Mouse (Mus musculus): ENCODE measurements around the gene Fance. TPM values are rescaled to one million over a fixed set of nuclear protein-coding genes. Genes with fewer than 3 reads are reported as not detected.

Fance gene
- polyA plus RNA-seq, 1 experiment from 2014 or later: 31.6 TPM

DNA sequence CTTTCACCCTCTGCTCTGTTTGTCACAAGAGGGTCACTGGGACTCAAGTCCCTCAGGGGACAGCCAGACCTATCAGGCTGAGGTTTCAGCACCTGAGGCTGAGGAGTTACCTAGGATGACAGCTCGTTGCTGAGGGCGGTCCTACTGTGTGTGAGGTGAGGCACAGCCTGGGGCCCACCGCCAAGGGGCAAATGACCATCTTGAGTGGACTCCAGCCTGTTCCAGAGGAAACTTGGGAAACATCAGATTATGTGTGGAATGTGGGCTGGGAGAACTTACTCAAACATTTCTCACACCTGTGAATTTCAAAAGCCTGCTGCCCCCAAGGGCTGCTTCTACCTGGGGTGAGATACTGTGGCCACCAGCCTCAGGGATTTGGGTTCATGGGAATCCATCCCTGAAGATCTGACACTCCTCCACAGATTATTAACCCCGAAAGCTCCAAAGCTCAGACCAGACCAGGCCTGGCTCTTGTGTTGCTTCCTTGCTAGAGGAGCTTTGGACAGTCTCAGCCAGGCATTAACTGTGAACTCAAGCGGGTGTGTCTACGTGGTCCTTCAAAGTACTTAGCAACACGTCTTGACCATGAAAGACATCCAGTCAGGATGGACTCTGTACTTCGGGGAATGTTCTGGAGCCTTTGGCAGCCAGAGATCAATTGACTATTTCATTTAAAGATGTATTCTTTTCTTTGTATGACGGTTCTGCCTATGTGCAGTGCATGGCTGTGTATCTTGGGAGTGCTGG, 47.4 kb downstream of the Fance start:
- 88% methylated on average over 9 of the region's 9 CpGs for WGBS
- Histone ChIP-seq H3K4me1 (peaks cover 40% of the 10 kb centered on the region), H3K27me3 (ENCODE audit: poor library complexity, severe bottlenecking) (peaks cover 100% of the 10 kb centered on the region), H3K27ac (no peak overlapping the region), H3K4me3 (no peak overlapping the region), H3K9me3 (no peaks in the 10 kb centered on the region), H3K36me3 (replicated peaks) (no peaks in the 10 kb centered on the region)
- DNase-seq (ENCODE audit: extremely low spot score, low spot score): no peak

DNA sequence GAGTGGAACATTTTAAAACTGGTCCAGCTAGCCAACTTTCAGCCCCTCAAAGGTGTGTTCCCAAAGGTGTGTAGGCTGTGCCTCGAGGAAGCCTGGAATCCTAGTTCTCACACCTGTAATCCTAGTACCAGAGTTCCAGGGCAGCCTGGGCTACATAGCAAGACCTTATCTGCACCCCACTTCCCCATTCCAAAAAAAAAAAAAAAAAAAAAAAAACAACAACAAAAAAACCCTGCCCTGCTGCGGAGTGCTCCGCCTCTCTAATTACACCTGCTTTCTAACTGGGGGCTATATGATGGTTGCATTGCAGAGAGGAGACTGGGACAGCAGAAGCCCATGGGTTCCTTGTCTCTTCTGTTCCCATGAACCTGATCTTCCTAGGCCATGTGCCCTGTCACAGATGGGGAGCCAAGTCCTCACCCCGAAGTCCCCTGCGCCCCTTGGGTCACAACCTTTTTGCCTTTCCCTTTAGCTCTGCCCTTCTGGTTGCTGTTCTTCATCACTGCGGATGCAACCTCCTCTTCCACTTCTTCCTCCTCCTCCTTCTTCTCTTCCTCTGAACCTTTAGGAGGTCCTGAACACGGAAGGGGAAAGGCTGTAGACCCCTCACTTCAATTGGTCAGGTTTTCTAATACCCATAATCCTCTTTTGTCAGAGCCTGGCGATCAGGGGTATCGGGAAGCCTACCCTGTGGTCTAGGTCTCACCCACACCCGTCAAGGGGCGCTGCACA, 48.8 kb downstream of the Fance start:
- H3K36me3 ChIP-seq (replicated peaks): no peaks in the 10 kb centered on the region
- H3K4me3 ChIP-seq: peak overlapping the region; percentile 54
- no peaks in the 10 kb centered on the region for H3K9me3 ChIP-seq
- peaks cover 40% of the 10 kb centered on the region for H3K4me1 ChIP-seq
- WGBS: 35% methylated on average over 11 of the region's 11 CpGs
- H3K27ac ChIP-seq: peak overlapping the region; percentile 77
- DNase-seq (ENCODE audit: extremely low spot score, low spot score): no peak
- H3K27me3 ChIP-seq (ENCODE audit: poor library complexity, severe bottlenecking): peaks cover 94% of the 10 kb centered on the region

DNA sequence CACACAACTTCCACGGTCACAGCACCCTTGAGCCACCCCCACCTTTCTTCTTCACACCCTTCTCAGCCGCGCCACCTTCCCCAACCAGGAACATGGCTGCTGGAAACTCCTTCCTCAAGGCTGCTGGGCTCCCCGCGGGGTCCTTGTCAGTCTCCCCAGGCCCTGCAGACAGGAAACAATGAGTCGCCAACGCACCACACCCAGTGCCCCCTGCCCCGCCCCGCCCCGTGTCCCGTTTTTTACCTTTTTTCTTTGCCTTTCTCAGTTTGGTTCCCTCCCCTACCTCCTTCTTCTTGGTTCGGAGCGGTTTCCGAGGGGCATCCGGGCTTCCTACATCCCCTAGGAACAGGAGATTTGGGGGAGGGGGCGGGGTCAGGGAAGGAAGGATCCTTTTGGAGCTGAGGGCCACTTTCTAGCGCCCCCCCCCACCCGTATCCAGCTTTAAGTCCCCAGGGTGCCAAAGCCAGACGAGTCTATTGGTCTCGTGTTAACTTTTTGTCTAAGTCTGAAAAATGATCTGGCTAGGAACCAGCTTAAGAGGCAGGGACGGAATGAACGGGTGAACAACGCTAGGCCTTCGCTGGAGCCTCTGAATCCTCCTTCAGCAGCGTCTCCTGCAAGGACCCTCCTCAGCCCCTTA, 49.5 kb downstream of the Fance start:
- H3K4me3 ChIP-seq: peak overlapping the region; percentile 54
- no peaks in the 10 kb centered on the region for H3K36me3 ChIP-seq (replicated peaks)
- H3K27me3 ChIP-seq (ENCODE audit: poor library complexity, severe bottlenecking): peaks cover 92% of the 10 kb centered on the region
- H3K9me3 ChIP-seq: no peaks in the 10 kb centered on the region
- peak overlapping the region; percentile 77 for H3K27ac ChIP-seq
- peaks cover 40% of the 10 kb centered on the region for H3K4me1 ChIP-seq
- WGBS: under 1% methylated on average over 25 of the region's 25 CpGs
- DNase-seq (ENCODE audit: extremely low spot score, low spot score): peak; percentile 47

DNA sequence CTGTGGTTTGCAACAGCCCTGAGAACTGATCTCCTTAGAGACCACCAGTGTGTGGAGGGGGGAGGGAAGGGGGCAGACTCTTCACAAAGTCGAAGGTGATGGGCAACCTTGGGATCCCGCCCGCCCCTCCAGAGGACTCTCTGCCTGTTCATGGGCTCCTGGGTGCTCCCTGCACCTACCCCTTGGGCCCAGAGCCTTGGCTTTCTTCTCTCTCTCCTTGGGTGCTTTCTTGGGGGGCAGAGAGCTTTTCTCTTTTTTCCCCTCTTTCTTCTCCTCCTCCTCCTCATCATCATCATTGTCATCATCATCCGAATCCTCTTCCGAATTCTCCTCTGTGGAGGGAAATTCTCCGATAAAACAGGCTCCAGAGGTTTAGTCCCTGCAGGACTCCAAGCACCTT, 50.2 kb downstream of the Fance start:
- DNase-seq (ENCODE audit: extremely low spot score, low spot score): no peak
- H3K4me1 ChIP-seq: peaks cover 38% of the 10 kb centered on the region
- H3K4me3 ChIP-seq: peak overlapping the region; percentile 54
- 0 out of 2 replicates have a peak overlapping the region, but pooled peaks have one; percentile 77 for H3K27ac ChIP-seq
- WGBS: 9% methylated on average over 6 of the region's 6 CpGs
- no peaks in the 10 kb centered on the region for H3K36me3 ChIP-seq (replicated peaks)
- peaks cover 85% of the 10 kb centered on the region for H3K27me3 ChIP-seq (ENCODE audit: poor library complexity, severe bottlenecking)
- no peaks in the 10 kb centered on the region for H3K9me3 ChIP-seq

DNA sequence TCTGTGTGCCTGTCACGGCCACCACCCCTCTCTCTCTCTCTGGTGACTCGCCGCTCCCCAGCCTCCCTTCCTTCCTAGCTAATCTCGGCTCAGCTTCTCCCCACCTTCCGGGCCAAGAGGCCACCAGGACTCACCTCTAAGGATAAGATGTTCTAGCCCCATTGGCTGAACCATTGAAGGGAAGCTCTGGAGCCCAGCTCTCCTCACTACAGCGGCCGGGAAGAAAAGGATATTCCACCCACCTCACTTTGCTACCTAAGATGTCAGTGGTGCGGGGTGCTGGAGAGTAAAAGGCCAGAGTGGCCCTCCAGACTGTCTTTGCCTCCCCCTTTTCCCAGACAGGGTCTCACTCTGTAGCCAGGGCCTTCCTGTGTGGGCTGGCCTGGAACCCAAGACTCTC, 51.8 kb downstream of the Fance start, which contains the start of gene Tulp1:
Gene Tulp1 (minus strand): TSS at position 101 of the 400 bp plus-strand sequence.
- Histone ChIP-seq H3K27me3 (ENCODE audit: poor library complexity, severe bottlenecking) (peaks cover 69% of the 10 kb centered on the region), H3K36me3 (replicated peaks) (no peaks in the 10 kb centered on the region), H3K4me1 (peaks cover 34% of the 10 kb centered on the region), H3K27ac (peak within 1 kb of the TSS; percentile 41; the same call in 1 of the 2 replicates), H3K4me3 (peak within 1 kb of the TSS; percentile 54), H3K9me3 (no peaks in the 10 kb centered on the region)
- 16% methylated on average over 8 of the region's 8 CpGs for WGBS
- DNase-seq (ENCODE audit: extremely low spot score, low spot score): no peak

DNA sequence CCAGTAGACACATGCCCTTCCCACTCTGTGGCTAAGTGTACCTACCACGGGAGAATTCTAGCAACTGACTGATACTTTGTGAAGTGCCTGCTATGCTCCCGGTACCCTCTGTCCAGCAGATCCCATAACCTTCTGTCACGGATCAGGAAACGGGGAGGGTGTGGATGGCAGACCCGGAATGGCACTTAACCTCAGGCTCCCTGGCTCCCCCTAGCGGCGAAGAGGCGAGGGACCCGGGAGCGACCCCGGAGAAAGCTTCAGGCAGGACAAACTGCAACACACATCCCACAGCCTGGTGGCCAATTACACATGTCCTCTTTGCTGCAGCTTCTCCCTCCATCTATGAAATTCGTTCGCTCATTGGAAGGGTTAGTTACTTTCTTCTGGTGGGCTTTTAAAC, 55.1 kb downstream of the Fance start:
- H3K4me3 ChIP-seq: no peak overlapping the region
- no peaks in the 10 kb centered on the region for H3K36me3 ChIP-seq (replicated peaks)
- peaks cover 19% of the 10 kb centered on the region for H3K4me1 ChIP-seq
- no peaks in the 10 kb centered on the region for H3K9me3 ChIP-seq
- peaks cover 40% of the 10 kb centered on the region for H3K27me3 ChIP-seq (ENCODE audit: poor library complexity, severe bottlenecking)
- 8% methylated on average over 13 of the region's 13 CpGs for WGBS
- peak; percentile 83 for DNase-seq (ENCODE audit: extremely low spot score, low spot score)
- no peak overlapping the region for H3K27ac ChIP-seq

DNA sequence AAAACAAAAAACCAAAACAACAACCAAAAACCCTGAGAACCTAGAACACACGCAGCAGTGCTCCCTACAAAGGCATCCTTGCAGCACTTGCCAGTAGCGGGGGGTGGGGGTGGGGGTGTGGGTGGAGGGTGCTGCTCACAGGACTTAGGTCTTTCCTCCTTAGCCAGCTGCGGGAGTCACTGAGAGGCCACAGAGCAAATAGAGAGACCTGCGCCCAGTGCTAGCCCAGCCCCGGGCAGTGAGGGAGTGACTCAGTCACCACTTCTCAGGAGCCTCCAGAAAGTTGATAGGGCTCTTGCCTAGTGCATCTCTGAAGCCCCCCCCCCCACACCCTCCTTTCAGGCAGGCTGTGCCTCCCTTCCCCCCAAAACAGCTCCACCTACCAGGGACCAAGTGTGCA, 55.7 kb downstream of the Fance start:
- 81% methylated on average over 5 of the region's 5 CpGs for WGBS
- Histone ChIP-seq H3K36me3 (replicated peaks) (no peaks in the 10 kb centered on the region), H3K9me3 (no peaks in the 10 kb centered on the region), H3K4me1 (peaks cover 15% of the 10 kb centered on the region), H3K4me3 (no peak overlapping the region), H3K27ac (no peak overlapping the region), H3K27me3 (ENCODE audit: poor library complexity, severe bottlenecking) (peaks cover 40% of the 10 kb centered on the region)
- no peak for DNase-seq (ENCODE audit: extremely low spot score, low spot score)

DNA sequence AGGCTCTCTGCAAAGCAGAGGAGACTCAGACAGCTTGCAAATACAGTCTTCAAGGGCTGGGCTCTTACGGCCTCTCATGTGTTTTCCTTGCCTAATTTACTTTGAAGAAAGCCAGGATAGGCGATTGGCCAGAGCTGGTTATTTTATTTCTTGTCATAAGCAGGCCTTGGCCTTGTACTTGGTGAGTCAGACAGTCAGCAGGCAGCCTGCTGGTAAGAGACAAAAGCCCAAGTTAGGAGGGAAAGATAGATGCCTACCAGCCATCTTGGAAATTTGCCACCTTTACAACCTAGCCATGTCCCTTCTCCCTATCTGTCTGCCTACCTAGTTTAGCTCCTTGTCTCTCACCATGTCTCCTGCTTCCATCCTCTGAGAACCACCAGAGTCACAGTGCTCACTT, 58.0 kb downstream of the Fance start:
- no peak for DNase-seq (ENCODE audit: extremely low spot score, low spot score)
- Histone ChIP-seq H3K9me3 (no peaks in the 10 kb centered on the region), H3K4me1 (peaks cover 20% of the 10 kb centered on the region), H3K36me3 (replicated peaks) (no peaks in the 10 kb centered on the region), H3K4me3 (no peak overlapping the region), H3K27me3 (ENCODE audit: poor library complexity, severe bottlenecking) (peaks cover 40% of the 10 kb centered on the region), H3K27ac (no peak overlapping the region)
- 79% methylated on average over 2 of the region's 2 CpGs for WGBS

DNA sequence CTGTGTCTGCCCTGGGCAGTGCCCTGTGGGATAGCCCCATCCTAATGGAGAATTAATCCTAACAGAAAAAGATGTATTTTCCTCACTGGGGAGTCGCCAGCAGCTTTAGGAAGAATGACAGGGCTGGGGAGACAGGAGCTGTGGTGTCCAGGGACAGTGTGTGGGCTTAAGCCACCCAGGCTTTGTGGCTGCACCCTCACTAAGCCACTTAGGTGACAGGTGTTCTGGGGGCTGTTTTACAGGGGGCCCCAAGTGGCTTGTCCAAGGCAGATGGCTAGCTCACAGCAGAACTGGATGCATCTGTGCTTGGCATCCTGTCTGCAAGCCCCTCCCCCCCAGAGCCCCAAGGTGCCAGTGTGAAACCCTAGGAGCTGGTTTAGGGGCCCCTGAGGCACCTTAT, 58.6 kb downstream of the Fance start:
- WGBS: 57% methylated on average over 1 of the region's 1 CpGs
- Histone ChIP-seq H3K27me3 (ENCODE audit: poor library complexity, severe bottlenecking) (peaks cover 41% of the 10 kb centered on the region), H3K9me3 (no peaks in the 10 kb centered on the region), H3K4me3 (no peak overlapping the region), H3K36me3 (replicated peaks) (no peaks in the 10 kb centered on the region), H3K4me1 (peaks cover 20% of the 10 kb centered on the region), H3K27ac (no peak overlapping the region)
- DNase-seq (ENCODE audit: extremely low spot score, low spot score): no peak

DNA sequence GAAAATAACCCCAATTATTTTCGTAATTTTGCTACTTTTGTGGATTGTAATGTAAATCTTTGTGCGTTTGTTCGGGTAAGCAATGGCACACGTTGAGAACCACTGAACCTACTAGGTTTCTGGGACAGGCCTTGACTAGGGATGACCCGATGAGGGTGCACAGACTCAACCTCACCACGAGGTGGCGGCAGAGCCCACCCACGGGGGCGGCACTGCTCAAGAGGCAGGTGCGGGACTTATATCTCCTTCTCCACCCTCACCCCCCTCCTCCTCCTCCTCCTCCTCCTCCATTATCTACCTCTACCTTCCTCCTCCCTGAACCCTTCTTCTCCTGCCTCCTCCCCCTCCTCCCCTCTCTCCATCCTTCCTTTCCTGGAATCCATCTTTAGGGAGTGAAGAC, 60.5 kb downstream of the Fance start:
- H3K9me3 ChIP-seq: no peaks in the 10 kb centered on the region
- peaks cover 41% of the 10 kb centered on the region for H3K27me3 ChIP-seq (ENCODE audit: poor library complexity, severe bottlenecking)
- H3K4me3 ChIP-seq: no peak overlapping the region
- H3K36me3 ChIP-seq (replicated peaks): no peaks in the 10 kb centered on the region
- H3K4me1 ChIP-seq: peaks cover 16% of the 10 kb centered on the region
- DNase-seq (ENCODE audit: extremely low spot score, low spot score): peak; percentile 59
- no peak overlapping the region for H3K27ac ChIP-seq
- 14% methylated on average over 10 of the region's 10 CpGs for WGBS

DNA sequence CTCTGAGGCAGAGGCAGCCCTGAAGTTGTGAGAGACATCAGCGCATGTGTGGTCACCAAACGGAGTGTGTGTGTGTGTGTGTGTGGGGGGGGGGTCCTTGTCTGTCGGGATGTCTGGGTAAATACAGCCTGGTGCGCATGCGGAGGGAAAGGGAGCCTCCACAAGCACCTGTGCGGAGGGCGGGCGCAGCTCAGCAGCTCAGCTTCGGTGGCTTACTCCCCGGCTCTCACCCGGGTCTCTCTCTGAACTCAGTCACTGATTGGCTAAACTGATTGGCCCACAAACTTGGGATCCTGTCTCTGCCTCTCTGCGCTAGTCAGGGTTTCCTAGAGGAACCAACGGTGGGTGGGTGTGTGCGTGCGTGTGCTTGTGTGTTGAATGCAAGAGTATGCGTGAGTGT, 61.2 kb downstream of the Fance start:
- DNase-seq (ENCODE audit: extremely low spot score, low spot score): no peak
- Histone ChIP-seq H3K4me3 (no peak overlapping the region), H3K27ac (no peak overlapping the region), H3K36me3 (replicated peaks) (no peaks in the 10 kb centered on the region), H3K4me1 (peaks cover 16% of the 10 kb centered on the region), H3K9me3 (no peaks in the 10 kb centered on the region), H3K27me3 (ENCODE audit: poor library complexity, severe bottlenecking) (peaks cover 42% of the 10 kb centered on the region)
- WGBS: 20% methylated on average over 16 of the region's 16 CpGs

DNA sequence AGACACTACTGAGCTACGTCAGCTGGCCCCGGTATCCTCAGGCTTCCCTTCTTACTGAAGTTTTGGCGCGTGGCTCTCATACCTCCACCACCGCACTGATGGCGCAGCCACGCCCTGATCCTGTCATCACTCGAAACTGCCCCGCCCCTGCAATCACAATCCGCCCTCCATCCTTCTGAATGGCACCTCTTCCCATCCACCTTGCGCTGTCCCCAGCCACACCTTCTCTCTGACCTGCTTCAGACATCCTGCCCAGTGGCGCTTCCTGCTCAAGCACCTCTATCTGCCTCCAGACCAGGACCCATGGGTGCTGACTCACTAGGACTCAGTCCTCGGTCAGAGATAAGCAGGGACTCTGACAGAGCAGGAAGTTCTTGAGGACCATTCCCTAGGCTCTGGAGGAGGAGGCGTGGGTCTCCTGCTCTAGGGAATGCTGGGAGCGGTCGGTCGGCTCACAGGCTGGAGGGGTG, 62.3 kb downstream of the Fance start:
- Histone ChIP-seq H3K27ac (no peak overlapping the region), H3K9me3 (no peaks in the 10 kb centered on the region), H3K27me3 (ENCODE audit: poor library complexity, severe bottlenecking) (peaks cover 42% of the 10 kb centered on the region), H3K36me3 (replicated peaks) (no peaks in the 10 kb centered on the region), H3K4me3 (no peak overlapping the region), H3K4me1 (peaks cover 25% of the 10 kb centered on the region)
- WGBS: 10% methylated on average over 17 of the region's 17 CpGs
- no peak for DNase-seq (ENCODE audit: extremely low spot score, low spot score)
